Mouse (Mus musculus) skeletal muscle tissue, postnatal 0 days (tissue): ENCODE data around the gene Olfr147. TPM values are rescaled to one million over a fixed set of nuclear protein-coding genes. Genes with fewer than 3 reads are reported as not detected.

Experiments
- polyA plus RNA-seq: library from polyadenylated mRNA; unstranded; fragments of >200 nt; fragmentation: Nextera tagmentation; extraction: Ambion mirVana; gene quantifications from 2 replicates; pipeline ENCODE4 v1.2.1, GENCODE M21; 2015

The Olfr147 gene
- polyA plus RNA-seq: not detected in 2 replicates

GRCm38 (mm10) chr9:38401398-38401797 is at the start of gene Olfr147:
Gene Olfr147, plus strand, starts transcription at chr9:38401698.

GRCm38 (mm10) chr9:38366596-38366995 is 34.9 kb upstream of the Olfr147 start, which contains the start of gene Olfr250:
Gene Olfr250, plus strand, starts transcription at chr9:38366896.

GRCm38 (mm10) chr9:38376786-38377185 is 24.7 kb upstream of the Olfr147 start, which contains the start of gene Olfr251:
Gene Olfr251, plus strand, starts transcription at chr9:38377086.

GRCm38 (mm10) chr9:38429155-38429554 is 27.7 kb downstream of the Olfr147 start, which contains the start of gene Olfr901:
Gene Olfr901, plus strand, starts transcription at chr9:38429455.

GRCm38 (mm10) chr9:38447352-38447751 is 45.9 kb downstream of the Olfr147 start, which contains the start of gene Olfr902:
Gene Olfr902, plus strand, starts transcription at chr9:38447652.

Other genes with a start within 250 kb of the Olfr147 start
- gene Olfr891, start 220.9 kb upstream of the Olfr147 start, polyA plus RNA-seq: not detected in 2 replicates
- gene Olfr893, start 193.3 kb upstream of the Olfr147 start, polyA plus RNA-seq: not detected in 2 replicates
- gene Olfr894, start 183.6 kb upstream of the Olfr147 start, polyA plus RNA-seq: not detected in 2 replicates
- not detected in 2 replicates for gene Olfr143, start 148.9 kb upstream of the Olfr147 start, polyA plus RNA-seq
- not detected in 2 replicates for gene Olfr895, start 133.8 kb upstream of the Olfr147 start, polyA plus RNA-seq
- gene Olfr896-ps1, start 110.6 kb upstream of the Olfr147 start, polyA plus RNA-seq: not detected in 2 replicates
- not detected in 2 replicates for gene Olfr25, start 72.6 kb upstream of the Olfr147 start, polyA plus RNA-seq
- not detected in 2 replicates for gene Olfr898, start 53.3 kb upstream of the Olfr147 start, polyA plus RNA-seq
- not detected in 2 replicates for gene Olfr250, start 34.8 kb upstream of the Olfr147 start, polyA plus RNA-seq
- not detected in 2 replicates for gene Olfr251, start 24.6 kb upstream of the Olfr147 start, polyA plus RNA-seq
- gene Olfr901, start 27.8 kb downstream of the Olfr147 start, polyA plus RNA-seq: not detected in 2 replicates
- not detected in 2 replicates for gene Olfr902, start 46.0 kb downstream of the Olfr147 start, polyA plus RNA-seq
- gene Olfr904, start 61.4 kb downstream of the Olfr147 start, polyA plus RNA-seq: not detected in 2 replicates
- not detected in 2 replicates for gene Olfr905, start 69.4 kb downstream of the Olfr147 start, polyA plus RNA-seq
- not detected in 2 replicates for gene Olfr906, start 85.4 kb downstream of the Olfr147 start, polyA plus RNA-seq
- not detected in 2 replicates for gene Olfr907, start 94.1 kb downstream of the Olfr147 start, polyA plus RNA-seq
- gene Olfr911-ps1, start 119.9 kb downstream of the Olfr147 start, polyA plus RNA-seq: not detected in 2 replicates
- not detected in 2 replicates for gene Olfr910, start 136.2 kb downstream of the Olfr147 start, polyA plus RNA-seq
- gene Olfr912, start 178.5 kb downstream of the Olfr147 start, polyA plus RNA-seq: not detected in 2 replicates
- not detected in 2 replicates for gene Olfr913, start 191.1 kb downstream of the Olfr147 start, polyA plus RNA-seq
- not detected in 2 replicates for gene Olfr914, start 203.4 kb downstream of the Olfr147 start, polyA plus RNA-seq